Mouse (Mus musculus) cerebellum, adult 11-12 months (tissue): ENCODE results near the gene Grtp1.
"Not testable (repeated sequence)": the region's sequence is repeated elsewhere in the genome, so short reads cannot be mapped to it uniquely, and the experiment has no call there.

Source experiments
- DNase-seq: peaks from one replicate; pipeline ENCODE4 v3.0.0; 2022

Gene Grtp1

DNA sequence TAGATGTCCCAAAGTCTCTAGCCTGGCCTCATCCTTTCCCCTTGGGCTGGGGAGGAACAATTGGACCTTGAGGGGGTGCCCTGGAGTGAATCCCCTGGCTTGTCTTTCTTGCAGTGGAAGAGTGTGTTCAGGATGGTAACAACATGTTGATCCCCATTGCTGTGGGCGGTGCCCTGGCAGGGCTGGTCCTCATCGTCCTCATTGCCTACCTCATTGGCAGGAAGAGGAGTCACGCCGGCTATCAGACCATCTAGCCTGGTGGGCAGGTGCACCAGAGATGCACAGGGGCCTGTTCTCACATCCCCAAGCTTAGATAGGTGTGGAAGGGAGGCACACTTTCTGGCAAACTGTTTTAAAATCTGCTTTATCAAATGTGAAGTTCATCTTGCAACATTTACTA lies 26.1 kb downstream of the Grtp1 start:
- DNase-seq = no peak

DNA sequence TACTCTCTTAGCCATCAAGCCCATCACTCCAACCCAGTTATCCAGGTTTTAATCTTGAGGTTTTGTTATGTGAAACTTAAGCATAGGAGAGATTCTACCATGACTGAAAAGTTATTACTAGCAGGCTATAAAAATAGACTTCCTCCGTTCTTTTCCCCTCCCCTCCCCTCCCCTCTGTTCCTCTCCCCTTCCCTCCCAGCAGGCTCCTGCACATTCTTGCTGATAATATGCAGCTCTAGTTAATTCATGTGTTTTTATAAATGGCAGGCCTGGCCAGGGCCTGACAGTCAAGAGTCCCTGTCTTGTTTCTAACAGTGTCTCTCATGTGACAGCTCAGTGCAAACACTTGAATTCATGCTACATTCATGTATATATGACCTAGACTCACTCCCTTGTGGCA lies 29.9 kb downstream of the Grtp1 start:
- no peak for DNase-seq

DNA sequence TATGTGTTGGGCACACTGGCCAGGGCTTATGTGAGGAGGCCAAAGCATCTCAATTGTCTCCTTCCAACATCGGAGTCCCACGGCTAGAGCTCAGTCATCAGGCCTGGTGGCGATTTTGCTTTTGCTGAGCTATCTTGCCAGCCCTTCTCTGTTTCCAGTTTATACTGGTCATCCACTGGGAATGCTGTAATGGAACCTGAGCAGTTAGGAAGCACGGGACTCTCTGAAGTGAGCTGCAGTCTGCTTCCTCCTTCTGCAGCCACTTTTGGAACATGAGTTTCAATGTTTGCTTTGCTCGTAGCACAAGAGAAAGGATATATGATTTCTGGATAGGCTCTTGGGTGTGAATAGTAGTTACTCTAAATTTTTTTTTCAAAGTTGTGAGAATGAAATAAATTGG lies 36.1 kb downstream of the Grtp1 start:
- DNase-seq = no peak

DNA sequence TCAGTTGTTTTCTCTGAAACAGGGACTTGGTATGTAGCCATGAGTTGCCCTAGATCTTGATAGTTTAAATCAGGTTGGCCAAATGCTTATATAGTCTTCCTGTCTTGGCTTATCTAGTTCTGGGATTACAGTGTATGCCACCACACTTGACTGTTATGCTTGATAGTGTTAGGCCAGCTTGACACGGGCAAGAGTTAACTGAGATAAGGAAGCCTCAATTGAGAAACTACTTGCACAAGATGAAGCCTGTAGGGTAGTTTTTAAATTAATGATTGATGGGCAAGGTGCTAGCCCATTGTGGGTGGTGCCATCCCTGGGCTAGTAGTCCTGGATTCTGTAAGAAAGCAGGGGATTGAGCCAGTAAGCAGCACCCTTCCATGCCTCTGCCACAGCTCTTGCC lies 36.9 kb downstream of the Grtp1 start:
- DNase-seq = no peak

DNA sequence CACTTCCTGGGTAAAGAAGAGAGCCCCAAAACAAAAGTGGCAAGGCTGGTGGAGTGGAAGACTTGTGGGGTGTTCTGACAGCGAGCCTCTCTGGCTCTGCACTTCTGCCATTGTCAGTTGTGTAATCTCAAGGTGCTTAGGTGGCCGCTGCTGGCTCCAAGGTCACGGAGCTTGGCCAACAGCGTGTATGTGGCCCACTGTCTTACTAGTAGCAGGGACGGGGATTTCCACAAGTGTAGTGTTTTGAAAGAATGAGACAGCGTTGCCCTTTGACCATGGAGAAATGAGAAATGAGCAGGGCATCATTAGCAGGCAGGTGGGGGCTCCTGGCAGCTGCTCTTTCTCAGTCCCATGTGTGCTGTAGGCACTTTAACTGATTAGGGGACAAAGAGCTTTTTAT lies 38.3 kb downstream of the Grtp1 start:
- DNase-seq = no peak

DNA sequence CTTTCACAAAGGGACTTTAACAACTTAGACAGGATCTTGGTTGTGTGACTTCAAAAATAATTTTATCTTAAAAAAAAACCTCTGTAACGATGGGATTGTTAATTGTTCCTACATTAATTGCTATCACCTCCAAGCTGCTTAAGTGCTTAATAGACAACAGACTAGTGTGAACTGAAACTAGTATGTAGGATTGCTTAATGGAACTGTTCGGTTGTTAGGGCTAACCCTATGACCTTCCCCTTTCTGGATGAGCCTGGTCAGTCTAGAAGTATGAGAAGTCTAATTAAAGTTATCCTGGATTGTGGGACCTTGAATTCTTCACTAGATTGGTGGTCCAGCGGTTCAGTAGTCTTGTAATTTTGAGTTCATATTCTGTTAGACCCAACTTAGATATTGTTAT lies 39.7 kb downstream of the Grtp1 start:
- no peak for DNase-seq

DNA sequence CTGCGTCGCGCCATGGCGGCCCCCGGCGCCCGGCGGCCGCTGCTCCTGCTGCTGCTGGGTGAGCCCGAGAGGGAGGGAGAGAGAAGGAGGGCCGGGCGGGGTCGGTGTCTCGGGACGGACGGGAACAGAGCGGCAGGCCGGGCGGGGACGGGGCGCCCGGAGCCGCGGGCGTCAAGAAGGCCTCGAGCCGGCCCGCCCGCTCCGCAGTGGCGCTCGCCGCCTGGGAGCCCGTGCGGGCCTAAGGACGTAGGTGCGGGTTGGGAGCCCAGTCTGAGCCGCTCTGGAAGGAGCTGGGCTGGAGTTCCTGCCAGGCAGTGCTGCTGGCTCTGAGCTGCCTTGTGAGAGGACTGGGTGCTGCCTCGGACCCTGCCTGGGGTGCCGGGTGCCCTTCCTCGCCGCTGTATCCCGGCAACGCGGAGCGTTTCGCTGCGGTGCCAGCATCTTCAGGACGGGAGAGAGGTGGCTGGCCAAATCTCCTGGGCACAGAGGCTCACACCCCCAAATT lies 41.0 kb downstream of the Grtp1 start:
- peak; percentile 63 for DNase-seq

DNA sequence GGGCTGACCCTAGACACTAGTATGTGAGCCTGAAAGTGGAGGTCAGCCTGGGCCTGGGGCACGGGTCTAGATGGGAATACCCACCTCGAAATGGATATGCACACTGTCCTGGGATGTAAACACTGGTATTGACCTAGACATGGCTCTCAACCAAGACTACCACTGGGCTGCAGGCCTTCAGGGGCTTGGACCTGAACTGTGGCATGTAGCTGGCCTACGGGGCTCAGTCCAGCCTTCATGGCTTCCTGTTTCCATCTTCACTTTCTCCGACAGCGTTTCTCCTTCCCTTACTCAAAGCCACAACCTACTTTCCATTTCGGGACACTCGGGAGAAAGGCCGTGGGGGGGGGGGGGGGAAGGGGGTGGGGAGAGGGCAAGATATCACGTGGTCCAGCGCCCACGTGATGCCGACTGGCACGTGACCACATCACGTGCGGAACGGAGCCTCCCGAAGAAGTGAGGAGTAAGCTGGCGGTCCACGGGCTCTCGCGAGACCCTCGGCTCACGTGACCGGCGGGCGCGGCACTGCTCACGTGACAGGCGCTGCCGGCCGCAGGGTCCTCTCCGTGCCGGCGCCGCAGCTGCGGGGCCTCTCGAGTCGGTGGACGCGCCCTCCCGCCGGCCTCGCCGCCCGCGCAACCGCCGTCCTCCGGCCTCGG lies 41.6 kb downstream of the Grtp1 start, which contains the start of gene Lamp1:
TSS of gene Lamp1 (plus strand) at position 444 of the 659 bp plus-strand sequence.
- DNase-seq = peak; percentile 99

DNA sequence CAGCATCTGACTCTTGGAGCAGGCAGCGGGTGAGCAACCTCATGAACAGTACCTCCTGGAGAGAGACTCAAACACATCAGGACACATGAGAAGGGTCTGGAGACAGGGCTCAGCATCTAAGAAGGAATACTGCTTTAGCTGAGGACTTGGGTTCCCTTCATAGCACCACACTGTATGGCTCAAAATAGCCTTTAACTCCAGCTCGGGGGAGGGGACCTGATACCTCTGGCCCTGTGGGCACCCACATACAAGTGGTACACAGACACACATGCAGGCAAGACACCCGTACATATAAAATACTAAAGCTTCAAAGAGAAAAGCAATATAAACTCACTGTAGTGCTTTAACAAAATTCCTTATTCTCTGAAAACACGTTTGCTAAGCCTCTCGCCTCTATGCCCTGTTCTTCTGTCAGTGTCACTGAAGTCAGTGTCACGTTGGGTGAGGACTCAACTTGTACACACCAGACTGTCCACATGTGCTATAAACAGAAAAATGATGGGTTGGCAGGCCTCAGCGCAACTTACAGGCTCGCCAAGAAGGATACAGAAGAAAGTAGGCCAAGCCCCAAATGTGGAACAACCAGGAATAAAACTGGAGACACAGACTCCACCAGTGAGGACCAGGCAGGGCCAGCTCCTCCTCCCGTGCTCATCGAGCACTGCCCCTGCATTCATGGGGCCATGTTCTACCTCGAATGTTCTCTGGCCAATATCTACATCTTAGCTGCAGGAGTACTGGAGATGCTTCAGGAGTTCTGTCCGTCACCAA lies 43.9 kb downstream of the Grtp1 start:
- DNase-seq = no peak

DNA sequence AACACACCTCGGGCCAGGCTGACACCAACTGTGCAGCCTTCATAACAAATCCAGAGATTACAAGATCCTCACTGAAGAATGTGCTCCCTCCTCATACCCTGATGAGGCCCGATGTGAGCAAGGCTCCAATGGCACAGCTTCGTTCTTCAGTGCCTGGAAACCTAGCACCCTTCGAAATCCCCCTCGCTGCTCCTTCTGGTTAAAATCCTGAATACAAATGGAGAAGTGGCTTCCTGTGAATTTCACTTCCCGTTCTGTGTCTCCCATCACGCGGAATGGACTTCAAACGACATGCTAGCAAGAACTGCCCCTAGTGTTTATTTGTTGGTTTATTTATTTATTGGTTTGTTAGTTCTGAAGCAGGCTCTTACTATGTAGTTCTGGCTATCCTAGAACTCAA lies 45.1 kb downstream of the Grtp1 start:
- no peak for DNase-seq

DNA sequence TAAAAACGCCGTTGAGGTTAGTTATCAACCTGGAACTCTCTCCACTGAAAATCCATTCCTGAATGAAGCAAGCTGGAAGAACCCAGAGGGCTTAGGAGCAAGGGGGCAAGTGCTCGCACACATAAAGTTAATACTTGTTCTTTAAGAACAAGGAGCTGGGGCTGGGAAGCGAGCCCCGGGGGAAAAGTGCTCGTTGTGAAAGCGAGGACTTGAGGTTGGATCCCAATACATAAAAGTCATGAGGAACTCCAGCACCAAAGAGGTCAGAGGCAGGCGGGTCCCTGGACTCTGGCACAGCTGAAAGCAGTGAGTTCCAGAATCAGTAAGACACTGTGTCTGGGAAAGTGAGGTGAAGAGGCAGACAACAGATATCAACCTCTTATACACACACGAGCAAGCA lies 46.3 kb downstream of the Grtp1 start:
- DNase-seq = no peak

DNA sequence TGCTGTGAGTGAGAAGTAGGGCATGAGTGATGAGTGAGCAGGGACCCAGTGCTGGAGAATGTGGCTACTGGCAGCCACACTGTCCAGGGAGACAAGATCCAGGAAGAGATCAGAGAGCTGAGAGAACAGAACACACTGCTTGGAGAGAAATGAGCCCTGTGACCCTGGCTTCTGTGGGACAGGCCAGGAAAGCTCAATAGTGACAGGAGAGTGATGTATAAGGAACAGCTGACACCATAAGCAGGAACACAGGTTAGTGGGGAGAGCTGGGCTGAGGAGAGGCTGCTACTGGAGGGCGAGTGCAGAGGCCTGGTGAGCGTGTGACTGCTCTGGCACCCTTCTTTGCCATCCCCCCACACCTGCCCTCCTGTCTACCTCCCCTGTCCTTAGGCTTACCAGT lies 49.5 kb downstream of the Grtp1 start:
- DNase-seq = no peak

DNA sequence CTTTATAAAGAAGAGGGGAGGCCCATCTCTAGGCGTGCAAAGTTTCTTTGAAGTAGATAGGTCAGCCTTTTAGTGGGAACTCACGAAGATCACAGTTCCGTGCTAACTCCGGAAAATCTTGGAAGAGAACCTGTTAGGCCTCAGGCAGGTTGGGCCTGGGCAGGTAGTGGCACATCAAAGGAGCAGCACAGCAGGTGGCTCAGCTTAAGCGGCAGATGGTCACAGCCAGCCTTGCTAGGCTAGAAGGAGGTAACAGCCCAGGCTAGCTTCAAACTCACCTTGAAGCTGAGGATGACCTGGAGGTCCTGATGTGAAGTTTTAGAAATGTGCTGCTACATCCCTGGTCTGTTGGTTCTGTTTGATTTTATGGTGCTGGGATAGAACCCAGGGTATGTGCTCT lies 50.6 kb downstream of the Grtp1 start:
- no peak for DNase-seq

DNA sequence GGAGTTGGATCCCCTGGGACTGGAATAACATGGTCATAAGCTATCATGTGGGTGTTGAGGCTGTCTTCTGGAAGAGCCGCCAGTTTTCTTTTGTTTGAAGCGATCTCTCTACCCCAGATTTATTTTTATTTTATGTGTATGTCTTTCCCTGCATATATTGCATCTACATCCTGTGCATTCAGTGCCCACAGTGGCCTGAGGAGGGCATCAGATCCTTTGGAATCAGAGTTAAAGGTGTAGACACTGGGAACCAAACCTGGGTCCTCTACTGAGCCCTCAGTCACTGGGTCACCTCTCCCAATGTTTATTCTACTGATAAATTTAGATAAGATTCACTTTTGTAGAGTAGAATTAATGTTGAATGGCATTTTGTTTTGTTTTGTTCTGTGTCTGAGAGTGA lies 51.1 kb downstream of the Grtp1 start:
- DNase-seq = no peak

DNA sequence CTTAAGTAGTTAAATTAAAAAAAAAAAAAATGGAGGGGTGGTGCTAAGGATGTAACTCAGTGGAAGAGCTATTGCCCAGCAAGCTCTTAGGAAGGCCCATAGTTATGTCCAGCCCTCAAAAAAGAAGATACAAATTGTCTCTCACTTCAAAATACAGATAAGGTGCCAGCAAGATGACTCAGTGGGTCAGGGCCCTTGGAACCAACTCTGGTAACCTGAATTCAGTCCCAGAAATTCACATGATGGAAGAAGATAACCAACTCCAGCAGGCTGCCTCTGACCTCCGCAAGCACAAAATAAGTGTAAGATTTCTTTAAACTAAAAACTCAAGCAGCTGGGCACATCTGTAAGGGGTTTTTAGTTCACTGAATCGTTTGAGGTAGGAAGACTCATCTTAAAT lies 51.9 kb downstream of the Grtp1 start:
- no peak for DNase-seq

DNA sequence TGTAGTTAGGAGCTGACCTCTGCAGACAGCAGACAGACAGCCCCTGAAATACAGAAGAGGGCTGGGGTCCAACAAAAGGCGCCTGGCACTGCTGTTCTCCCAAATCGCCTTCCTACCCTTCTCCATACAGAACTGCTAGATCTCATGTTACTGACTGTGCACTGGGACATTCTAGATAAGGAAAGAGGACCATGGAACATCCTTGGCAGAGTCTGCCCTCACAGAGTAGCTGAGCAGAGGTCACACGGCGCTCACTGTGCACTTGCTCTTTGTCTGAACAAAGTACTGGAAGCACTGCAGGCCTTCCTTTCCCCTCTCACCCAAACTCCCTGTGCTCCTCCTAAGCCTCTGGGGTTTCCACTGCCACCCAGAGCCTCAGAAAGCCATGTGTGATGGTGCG lies 58.7 kb downstream of the Grtp1 start:
- no peak for DNase-seq

DNA sequence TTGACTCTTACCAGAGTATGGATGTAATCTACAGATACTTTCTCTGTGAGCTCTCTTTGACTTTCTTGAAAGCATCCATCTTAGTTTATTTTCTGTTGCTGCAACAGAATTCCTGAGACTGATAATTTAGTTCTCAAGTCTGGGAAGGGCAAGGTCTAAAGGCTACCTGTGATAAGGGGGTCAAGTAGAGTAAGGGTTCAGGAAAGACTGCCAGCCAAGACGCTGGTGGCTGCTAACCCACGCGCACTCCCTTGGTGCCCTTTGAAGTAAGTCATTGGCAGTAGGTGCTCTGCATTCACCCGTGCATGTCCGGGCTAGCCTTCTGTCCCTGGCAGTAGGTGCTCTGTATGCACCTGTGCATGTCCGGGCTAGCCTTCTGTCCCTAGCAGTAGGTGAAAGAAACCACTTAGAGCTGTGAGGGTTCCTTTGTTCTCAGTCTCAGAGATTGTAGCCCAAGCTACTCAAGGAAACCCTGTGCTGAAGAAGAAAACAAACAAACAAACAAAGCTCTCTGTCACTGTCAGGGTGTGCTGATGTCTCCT lies 60.7 kb downstream of the Grtp1 start:
- no peak for DNase-seq

DNA sequence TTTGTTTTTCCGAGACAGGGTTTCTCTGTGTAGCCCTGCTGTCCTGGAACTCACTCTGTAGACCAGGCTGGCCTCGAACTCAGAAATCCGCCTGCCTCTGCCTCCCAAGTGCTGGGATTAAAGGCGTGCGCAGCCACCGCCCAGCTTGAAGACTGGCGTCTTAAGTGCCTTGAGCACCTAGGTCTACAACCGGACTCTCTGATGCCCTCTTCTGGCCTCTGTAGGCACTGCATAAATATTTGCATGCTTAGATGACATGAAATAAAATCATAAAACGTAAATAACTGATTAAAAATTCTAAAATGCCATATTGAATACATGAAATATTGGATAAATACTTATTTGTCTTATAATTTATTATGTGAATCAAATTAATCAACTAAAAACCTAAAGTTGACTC lies 68.2 kb downstream of the Grtp1 start:
- DNase-seq = not testable (repeated sequence)

DNA sequence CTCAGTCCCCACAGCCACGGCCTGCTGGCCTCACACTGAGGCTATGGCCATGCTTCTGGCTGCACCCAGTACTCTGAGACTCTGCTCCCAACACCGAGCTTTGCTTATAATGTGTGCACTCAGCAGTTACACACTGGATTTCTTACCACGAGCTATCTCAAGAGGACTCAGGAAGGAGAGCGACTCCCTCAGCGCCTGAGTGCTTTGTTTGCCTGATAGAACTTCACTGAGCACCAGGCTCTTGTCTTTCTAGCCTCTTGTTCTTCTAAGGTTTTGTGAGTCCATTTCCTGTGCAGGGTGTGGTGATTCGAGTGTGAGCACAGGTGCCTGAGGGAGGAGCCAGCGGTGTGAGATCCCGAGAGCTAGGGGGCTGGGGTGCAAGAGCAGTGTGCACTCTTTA lies 75.5 kb downstream of the Grtp1 start:
- no peak for DNase-seq

DNA sequence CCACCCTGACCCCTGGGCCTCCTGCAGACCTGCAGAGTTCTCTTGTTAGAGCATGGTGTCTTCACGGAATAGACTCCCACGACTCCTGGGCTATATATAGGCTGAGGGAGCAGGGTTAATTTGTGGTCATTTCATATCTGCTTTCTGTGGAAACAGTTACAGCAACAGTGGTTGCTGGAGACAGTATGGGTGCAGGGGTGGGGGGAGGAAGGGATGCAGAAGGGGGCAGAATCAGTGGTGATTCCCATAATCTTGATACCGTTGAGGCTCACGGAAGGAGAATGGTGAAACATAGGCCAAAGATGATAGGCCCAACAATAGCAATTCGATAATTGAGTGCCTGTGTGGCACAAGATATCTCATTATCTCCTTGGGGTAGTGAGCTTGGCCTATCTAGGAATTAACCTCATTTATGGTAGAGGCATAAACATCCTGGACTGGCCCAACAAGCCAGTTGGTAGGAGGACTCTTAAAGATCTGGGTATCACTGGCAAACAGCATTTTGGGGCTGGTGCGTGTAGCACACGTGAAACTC lies 77.5 kb downstream of the Grtp1 start:
- no peak for DNase-seq
